Mouse (Mus musculus): ENCODE measurements around the gene Lemd2.

Gene Lemd2

DNA sequence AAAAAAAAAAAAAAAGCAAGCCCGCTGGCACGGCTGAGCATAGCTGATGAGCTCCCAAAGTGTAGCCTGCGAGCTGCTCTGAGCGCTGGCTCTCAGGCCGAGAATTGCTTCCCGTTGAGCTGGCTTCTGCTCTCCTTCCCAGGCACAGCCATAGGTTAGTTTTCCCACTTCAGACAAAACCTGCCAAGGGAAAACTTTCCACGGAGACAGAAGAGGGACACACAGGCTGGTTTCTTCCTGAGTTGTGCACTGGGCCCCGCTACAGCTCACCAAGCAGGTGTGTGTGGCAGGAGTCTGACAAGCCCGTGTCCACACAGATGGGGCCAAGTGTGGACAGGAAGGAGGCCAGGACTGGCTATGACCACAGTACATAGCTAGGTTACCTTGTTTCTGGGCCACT is 15.4 kb downstream of the Lemd2 start:
- no peak for DNase-seq (ENCODE audit: extremely low spot score)

DNA sequence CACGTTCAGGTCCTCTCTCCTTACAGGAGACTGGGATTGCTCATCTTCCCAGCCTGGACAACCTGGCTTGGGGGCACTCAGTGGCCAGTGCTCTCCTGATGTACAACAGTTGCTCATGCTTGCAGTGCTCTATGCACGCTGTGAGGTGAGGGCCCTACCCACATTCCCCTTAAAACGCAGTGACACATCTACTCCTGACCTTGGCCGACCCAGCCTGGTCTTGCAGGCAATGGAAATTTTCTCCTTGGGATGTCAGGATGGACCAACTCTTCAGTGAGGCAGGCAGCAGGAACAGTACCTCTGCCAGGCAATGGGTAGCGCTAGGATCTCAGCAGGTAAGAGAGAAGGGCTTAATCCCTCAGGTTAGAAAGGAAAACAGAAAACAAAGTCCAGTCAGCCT is 17.2 kb downstream of the Lemd2 start:
- DNase-seq (ENCODE audit: extremely low spot score) = no peak

DNA sequence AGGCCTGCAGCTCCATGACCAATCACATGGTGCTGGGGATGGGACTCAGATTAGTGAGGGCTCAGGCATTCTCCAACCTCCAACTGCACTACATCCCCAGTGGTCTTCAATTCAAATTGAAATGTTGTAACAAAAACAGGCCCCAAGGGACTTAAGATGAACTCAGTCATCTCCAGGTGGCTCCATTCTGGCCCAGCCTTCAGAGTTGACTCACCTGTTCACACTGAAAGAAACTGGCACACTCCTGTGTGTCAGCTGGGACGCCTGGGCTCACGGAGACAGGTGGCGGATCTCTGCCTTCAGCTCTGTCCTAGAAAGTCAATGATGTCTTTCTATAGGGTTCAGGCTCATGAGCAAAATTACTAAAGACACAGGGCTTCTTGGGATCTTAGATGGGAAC is 18.2 kb downstream of the Lemd2 start:
- DNase-seq (ENCODE audit: extremely low spot score) = no peak

- DNase-seq (ENCODE audit: extremely low spot score) = no peak
Measured at GRCm38 (mm10) chr17:27183667-27184292, 20.5 kb downstream of the Lemd2 start.

- DNase-seq (ENCODE audit: extremely low spot score) = no peak
Measured at GRCm38 (mm10) chr17:27182401-27182800, 21.9 kb downstream of the Lemd2 start.

DNA sequence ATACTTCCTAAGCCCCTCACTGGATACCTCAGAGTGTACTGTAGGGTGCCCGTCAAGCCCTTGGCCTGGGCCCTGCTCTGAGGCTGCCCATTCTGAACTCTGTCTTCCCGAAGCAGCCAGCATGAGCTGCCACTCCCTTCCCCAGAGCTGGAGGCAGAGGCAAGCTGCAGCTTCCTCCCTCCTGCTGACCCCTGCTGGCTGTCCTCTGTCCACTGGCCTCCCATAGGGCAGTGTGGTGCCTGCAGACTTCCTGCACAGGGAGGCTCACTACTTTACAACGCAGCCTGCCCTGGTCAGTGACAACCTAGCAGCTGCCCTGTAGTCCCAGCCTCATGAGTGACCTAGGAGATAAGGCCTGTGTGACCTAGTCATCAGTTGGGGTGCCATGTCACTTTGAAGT is 22.6 kb downstream of the Lemd2 start:
- DNase-seq (ENCODE audit: extremely low spot score) = no peak

GRCm38 (mm10) chr17:27179681-27180280 is 24.5 kb downstream of the Lemd2 start:
- DNase-seq (ENCODE audit: extremely low spot score) = no peak

DNA sequence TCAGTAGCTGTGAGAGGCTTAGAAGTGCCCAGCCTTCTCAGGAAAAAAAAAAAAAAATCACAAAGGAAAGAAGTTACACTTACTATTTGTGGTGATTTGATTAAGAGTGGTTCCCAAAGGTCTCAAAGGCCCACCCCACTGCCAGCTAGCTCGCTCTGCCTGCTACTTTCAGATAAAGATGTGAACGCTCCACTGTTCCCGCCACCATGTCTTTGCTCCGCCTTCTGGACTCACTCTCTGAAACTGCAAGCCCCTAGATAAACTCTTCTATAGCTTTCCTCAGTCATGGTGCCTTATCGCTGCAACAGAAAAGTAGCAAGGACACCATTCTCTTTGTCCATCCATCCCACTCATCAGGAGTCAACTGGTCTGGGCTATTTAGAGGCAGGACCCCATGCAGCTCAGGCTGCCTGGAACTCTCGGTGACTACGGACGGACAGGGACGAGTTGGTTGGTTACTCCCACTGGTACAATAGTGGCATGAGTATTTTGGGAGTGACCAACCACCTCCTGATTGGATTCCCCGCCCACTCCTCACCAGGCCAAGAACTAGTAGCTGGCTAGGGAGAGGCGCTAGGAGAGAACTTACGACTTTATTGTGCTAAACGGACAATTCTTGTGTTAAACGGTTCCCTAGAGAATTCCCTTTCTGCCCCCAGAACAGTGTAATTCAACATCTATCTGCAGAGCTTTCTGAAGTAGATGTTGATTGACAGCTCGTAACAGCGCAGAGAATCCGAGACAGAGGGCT is 25.7 kb downstream of the Lemd2 start:
- DNase-seq (ENCODE audit: extremely low spot score) = no peak

GRCm38 (mm10) chr17:27178019-27178418 is 26.2 kb downstream of the Lemd2 start:
- DNase-seq (ENCODE audit: extremely low spot score) = no peak

DNA sequence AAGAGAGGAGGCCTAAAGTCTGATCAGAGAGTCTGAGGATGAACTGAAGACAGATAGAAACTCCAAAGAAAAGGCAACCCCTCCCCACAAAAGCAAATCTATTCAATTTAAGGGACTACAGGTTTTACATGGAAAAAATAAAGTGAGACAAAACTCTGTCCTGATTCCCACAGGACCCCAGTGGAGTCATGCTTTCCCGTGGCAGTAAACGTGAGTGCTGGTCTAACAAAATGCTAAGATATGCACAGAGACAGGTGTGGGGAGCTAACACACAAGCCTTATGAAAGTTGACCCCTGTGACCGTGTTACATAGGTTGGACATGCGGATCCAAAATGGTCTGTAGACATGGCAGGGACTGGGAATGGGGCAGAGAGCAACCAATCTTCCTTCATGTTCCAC is 27.5 kb downstream of the Lemd2 start:
- no peak for DNase-seq (ENCODE audit: extremely low spot score)

GRCm38 (mm10) chr17:27176287-27176686 is 28.0 kb downstream of the Lemd2 start:
- no peak for DNase-seq (ENCODE audit: extremely low spot score)

DNA sequence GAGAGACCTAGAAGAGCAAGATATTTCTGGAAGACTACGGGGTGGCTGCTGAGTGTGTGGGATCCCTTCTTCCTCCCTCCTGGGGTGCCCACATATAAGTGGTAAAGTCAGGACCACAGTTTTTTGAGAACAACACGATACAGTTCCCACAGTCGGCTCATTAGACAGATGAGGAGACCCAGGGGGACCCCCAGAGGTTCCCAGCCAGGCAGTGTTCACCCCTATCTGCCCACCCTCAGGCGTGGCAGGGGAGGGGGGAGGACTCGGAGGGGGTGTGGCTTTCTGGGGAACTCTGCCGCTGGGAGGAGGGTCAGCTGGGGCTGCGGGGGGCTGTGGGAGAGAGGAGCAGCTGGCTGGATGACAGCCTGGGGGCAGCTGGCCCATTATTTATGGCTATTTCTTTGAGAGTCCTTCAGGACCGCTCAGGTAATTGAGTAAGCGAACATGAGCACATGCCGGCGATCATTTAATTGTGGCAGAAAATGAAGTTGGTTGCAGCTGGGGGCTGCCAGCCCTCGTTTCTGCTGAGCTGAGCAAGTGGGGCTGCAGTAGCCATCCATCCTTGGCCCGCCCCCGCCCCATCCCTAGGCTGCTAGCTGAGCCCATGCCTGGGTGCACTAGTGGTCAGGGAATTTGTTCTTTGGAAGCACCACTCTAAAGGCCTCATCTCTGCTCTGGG is 28.9 kb downstream of the Lemd2 start:
- DNase-seq (ENCODE audit: extremely low spot score) = no peak

DNA sequence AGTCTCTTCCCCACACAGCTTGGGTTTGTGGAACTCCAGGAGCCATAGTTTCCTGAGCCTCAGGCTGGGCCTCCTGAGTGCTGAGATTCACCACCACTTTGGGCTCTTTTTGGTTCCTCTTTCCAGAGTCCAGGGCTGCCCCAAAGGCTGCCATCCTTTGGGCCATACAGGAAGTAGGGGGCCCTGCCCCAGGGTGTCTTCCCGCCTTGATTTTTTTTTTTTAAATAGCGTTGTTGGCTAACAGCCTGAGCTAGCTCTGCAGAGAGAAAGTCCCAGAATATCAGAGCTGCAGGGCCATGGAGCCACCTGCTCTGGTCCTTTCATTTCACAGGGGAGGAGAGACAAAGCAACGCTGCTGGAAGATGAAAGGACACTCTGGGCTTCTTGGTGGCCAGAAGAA is 30.6 kb downstream of the Lemd2 start:
- no peak for DNase-seq (ENCODE audit: extremely low spot score)

DNA sequence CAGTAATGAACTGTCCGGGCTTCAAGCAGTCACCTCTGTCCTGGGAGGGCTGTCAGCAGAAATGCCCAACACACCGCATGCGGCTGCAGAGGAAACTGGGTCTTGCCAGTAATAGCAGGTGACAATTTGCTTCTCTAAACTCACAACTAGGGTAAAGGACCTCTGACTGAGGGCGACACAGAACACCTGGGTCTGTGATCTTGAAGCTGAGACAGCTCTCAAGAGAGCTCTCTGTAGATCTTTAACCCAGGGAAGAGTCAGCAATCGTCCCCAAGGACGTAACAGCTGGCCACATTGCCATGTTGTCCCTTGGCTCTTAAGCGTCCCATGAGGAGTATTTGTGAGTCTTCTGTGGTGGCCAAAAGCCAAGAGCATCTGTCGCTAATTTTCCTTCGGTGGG is 31.8 kb downstream of the Lemd2 start:
- DNase-seq (ENCODE audit: extremely low spot score) = no peak

DNA sequence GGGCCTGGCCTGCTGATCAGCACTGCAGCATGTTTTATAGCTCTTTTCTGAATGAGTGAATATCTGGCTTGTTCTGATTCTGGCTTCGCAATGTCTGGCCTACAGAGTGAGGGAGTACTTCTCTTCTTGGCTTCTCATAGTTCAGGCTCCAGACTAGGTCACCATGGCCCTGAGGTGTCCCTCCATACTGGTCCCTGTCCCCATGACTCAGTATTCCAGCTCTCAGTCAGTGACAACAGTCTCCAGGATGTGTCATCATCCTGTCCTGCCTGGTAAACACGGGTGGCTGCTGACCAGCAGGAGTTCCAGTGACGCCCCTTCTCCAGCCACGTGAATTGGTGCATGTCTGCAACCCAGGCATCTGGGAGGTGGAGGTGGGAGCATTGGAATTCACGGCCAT is 33.1 kb downstream of the Lemd2 start:
- DNase-seq (ENCODE audit: extremely low spot score) = no peak

- DNase-seq (ENCODE audit: extremely low spot score) = no peak
Measured at GRCm38 (mm10) chr17:27169952-27170695, 34.1 kb downstream of the Lemd2 start.

- DNase-seq (ENCODE audit: extremely low spot score) = no peak
Measured at GRCm38 (mm10) chr17:27168569-27168968, 35.7 kb downstream of the Lemd2 start.

DNA sequence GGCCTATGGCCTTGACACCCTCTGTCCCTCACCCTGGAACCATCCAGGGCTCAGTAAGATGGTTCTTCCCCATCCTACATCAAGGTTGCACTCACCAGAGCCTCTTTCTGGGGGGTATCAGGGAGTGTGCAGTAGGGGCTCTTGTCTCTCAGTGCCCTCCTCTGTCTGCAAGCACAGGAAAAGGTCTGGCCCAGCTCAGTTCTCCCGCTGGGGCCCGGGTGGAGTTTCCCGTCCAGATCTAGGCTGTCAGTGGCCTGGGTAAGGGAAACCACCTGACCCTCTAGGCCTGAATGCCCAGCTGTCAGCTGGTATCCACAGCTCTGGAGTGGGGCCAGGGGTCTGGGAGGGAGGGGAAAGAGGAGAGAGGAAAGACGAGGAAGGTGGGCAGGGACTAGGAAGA is 36.7 kb downstream of the Lemd2 start, which contains the start of gene Ip6k3:
Gene Ip6k3 (minus strand): TSS at position 251 of the 400 bp plus-strand sequence.
- DNase-seq (ENCODE audit: extremely low spot score) = no peak

- DNase-seq (ENCODE audit: extremely low spot score) = no peak
Measured at GRCm38 (mm10) chr17:27166901-27167300, 37.4 kb downstream of the Lemd2 start.

DNA sequence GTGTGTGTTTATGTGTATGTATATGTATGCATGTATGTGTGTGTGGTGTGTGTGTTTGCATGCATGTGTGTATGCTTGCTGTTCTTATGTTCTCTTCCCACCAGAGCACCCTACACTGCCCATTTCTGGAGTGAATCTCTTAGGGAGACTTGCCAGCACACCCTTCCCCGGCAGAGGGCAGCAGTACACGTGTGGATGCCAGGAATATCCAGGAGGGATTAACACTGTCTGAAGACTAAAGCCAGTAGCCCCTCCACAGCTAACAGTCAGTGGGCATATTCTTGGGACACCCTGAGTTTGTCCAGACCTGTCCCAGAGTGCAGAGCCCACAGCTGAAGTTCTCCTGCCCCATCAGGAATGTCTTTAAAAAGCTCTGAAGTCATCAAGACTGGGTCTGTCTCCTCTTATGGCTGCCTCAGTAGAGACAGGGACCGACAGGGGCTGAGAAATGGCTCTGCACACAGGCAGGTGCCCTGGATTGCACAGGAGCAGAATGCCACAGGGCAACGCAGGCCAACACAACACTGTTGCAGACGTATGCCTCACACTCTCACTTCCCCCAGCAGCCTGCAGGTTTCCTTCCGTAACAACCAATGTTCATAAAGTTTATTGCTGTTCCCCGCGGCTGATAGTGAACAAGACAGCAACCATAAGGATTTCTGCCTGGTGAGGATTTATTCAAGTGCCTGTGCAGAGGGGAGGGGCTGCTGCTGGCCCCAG is 39.1 kb downstream of the Lemd2 start:
- no peak for DNase-seq (ENCODE audit: extremely low spot score)

- DNase-seq (ENCODE audit: extremely low spot score) = no peak
Measured at GRCm38 (mm10) chr17:27160905-27161304, 43.4 kb downstream of the Lemd2 start.

Measured in embryo, embryonic 9.5 days (tissue).